Mouse (Mus musculus): ENCODE results near the gene Pax6. TPM values are rescaled to one million over a fixed set of nuclear protein-coding genes. Genes with fewer than 3 reads are reported as not detected.

The Pax6 gene
- polyA plus RNA-seq, 1 experiment from 2014 or later, result not detected

GRCm38 (mm10) chr2:105664996-105665395, 3.7 kb upstream of the Pax6 start:
- no peak overlapping the region for H3K27ac ChIP-seq (replicated peaks)
- no peak overlapping the region for H3K9ac ChIP-seq
- peaks cover 100% of the 10 kb centered on the region for H3K27me3 ChIP-seq
- WGBS (ENCODE audit: insufficient replicate concordance), result 10% methylated on average over 5 of the region's 5 CpGs
- no peak overlapping the region for H3K4me2 ChIP-seq
- H3K4me3 ChIP-seq (replicated peaks), result no peak overlapping the region
- ATAC-seq (ENCODE audit: insufficient read depth), result no peak
- H3K36me3 ChIP-seq (replicated peaks), result no peaks in the 10 kb centered on the region
- no peaks in the 10 kb centered on the region for H3K9me3 ChIP-seq (replicated peaks)
- peaks cover 9% of the 10 kb centered on the region for H3K4me1 ChIP-seq (replicated peaks)

- H3K36me3 ChIP-seq (replicated peaks), result no peaks in the 10 kb centered on the region
- peaks cover 100% of the 10 kb centered on the region for H3K27me3 ChIP-seq
- 15% methylated on average over 5 of the region's 5 CpGs for WGBS (ENCODE audit: insufficient replicate concordance)
- H3K4me2 ChIP-seq, result no peak overlapping the region
- no peak overlapping the region for H3K4me3 ChIP-seq (replicated peaks)
- no peak overlapping the region for H3K9ac ChIP-seq
- peaks cover 9% of the 10 kb centered on the region for H3K4me1 ChIP-seq (replicated peaks)
- no peaks in the 10 kb centered on the region for H3K9me3 ChIP-seq (replicated peaks)
- ATAC-seq (ENCODE audit: insufficient read depth), result no peak
- no peak overlapping the region for H3K27ac ChIP-seq (replicated peaks)
These were observed 3.0 kb upstream of the Pax6 start for GRCm38 (mm10) chr2:105665491-105666250.

GRCm38 (mm10) chr2:105666331-105666730, 2.4 kb upstream of the Pax6 start:
- Histone ChIP-seq H3K4me3 (replicated peaks) (no peak overlapping the region), H3K4me2 (no peak overlapping the region), H3K27ac (replicated peaks) (no peak overlapping the region), H3K4me1 (replicated peaks) (peaks cover 9% of the 10 kb centered on the region), H3K9me3 (replicated peaks) (no peaks in the 10 kb centered on the region), H3K9ac (no peak overlapping the region), H3K36me3 (replicated peaks) (no peaks in the 10 kb centered on the region), H3K27me3 (peaks cover 100% of the 10 kb centered on the region)
- under 1% methylated on average over 6 of the region's 6 CpGs for WGBS (ENCODE audit: insufficient replicate concordance)
- ATAC-seq (ENCODE audit: insufficient read depth), result no peak

GRCm38 (mm10) chr2:105666763-105667625, 1.7 kb upstream of the Pax6 start:
- no peaks in the 10 kb centered on the region for H3K36me3 ChIP-seq (replicated peaks)
- H3K4me1 ChIP-seq (replicated peaks), result peaks cover 9% of the 10 kb centered on the region
- H3K27ac ChIP-seq (replicated peaks), result no peak overlapping the region
- H3K4me2 ChIP-seq, result no peak overlapping the region
- peaks cover 100% of the 10 kb centered on the region for H3K27me3 ChIP-seq
- no peaks in the 10 kb centered on the region for H3K9me3 ChIP-seq (replicated peaks)
- H3K4me3 ChIP-seq (replicated peaks), result no peak overlapping the region
- 1% methylated on average over 41 of the region's 41 CpGs for WGBS (ENCODE audit: insufficient replicate concordance)
- no peak overlapping the region for H3K9ac ChIP-seq
- no peak for ATAC-seq (ENCODE audit: insufficient read depth)

GRCm38 (mm10) chr2:105667626-105667950, 1.1 kb upstream of the Pax6 start:
- no peaks in the 10 kb centered on the region for H3K36me3 ChIP-seq (replicated peaks)
- H3K9ac ChIP-seq, result no peak overlapping the region
- peaks cover 100% of the 10 kb centered on the region for H3K27me3 ChIP-seq
- WGBS (ENCODE audit: insufficient replicate concordance), result under 1% methylated on average over 11 of the region's 11 CpGs
- ATAC-seq (ENCODE audit: insufficient read depth), result no peak
- no peak overlapping the region for H3K27ac ChIP-seq (replicated peaks)
- no peaks in the 10 kb centered on the region for H3K9me3 ChIP-seq (replicated peaks)
- H3K4me1 ChIP-seq (replicated peaks), result peaks cover 13% of the 10 kb centered on the region
- no peak overlapping the region for H3K4me2 ChIP-seq
- no peak overlapping the region for H3K4me3 ChIP-seq (replicated peaks)

GRCm38 (mm10) chr2:105669371-105669861, 716 bp downstream of the Pax6 start:
- no peak overlapping the region for H3K4me3 ChIP-seq (replicated peaks)
- 1% methylated on average over 35 of the region's 35 CpGs for WGBS (ENCODE audit: insufficient replicate concordance)

GRCm38 (mm10) chr2:105669881-105670730, 1.4 kb downstream of the Pax6 start:
- Histone ChIP-seq H3K9ac (no peak overlapping the region), H3K27me3 (peaks cover 100% of the 10 kb centered on the region), H3K27ac (replicated peaks) (no peak overlapping the region), H3K9me3 (replicated peaks) (no peaks in the 10 kb centered on the region), H3K4me1 (replicated peaks) (peaks cover 26% of the 10 kb centered on the region), H3K36me3 (replicated peaks) (no peaks in the 10 kb centered on the region), H3K4me2 (no peak overlapping the region), H3K4me3 (replicated peaks) (no peak overlapping the region)
- WGBS (ENCODE audit: insufficient replicate concordance), result 2% methylated on average over 29 of the region's 29 CpGs
- ATAC-seq (ENCODE audit: insufficient read depth), result no peak

More at GRCm38 (mm10) chr2:105669371-105669861, 716 bp downstream of the Pax6 start:
- Histone ChIP-seq H3K4me1 (replicated peaks) (peaks cover 19% of the 10 kb centered on the region), H3K36me3 (replicated peaks) (no peaks in the 10 kb centered on the region), H3K27ac (replicated peaks) (no peak overlapping the region), H3K9ac (no peak overlapping the region), H3K27me3 (peaks cover 100% of the 10 kb centered on the region), H3K4me2 (no peak overlapping the region), H3K9me3 (replicated peaks) (no peaks in the 10 kb centered on the region)
- no peak for ATAC-seq (ENCODE audit: insufficient read depth)

- no peaks in the 10 kb centered on the region for H3K36me3 ChIP-seq (replicated peaks)
- no peak overlapping the region for H3K4me2 ChIP-seq
- no peak overlapping the region for H3K27ac ChIP-seq (replicated peaks)
- no peaks in the 10 kb centered on the region for H3K9me3 ChIP-seq (replicated peaks)
- under 1% methylated on average over 6 of the region's 6 CpGs for WGBS (ENCODE audit: insufficient replicate concordance)
- H3K4me1 ChIP-seq (replicated peaks), result peaks cover 32% of the 10 kb centered on the region
- H3K9ac ChIP-seq, result no peak overlapping the region
- H3K4me3 ChIP-seq (replicated peaks), result no peak overlapping the region
- H3K27me3 ChIP-seq, result peaks cover 100% of the 10 kb centered on the region
- no peak for ATAC-seq (ENCODE audit: insufficient read depth)
These were observed 2.0 kb downstream of the Pax6 start for GRCm38 (mm10) chr2:105670731-105671095.

GRCm38 (mm10) chr2:105671116-105671797, 2.6 kb downstream of the Pax6 start:
- H3K4me1 ChIP-seq (replicated peaks), result peaks cover 37% of the 10 kb centered on the region

GRCm38 (mm10) chr2:105671798-105672595, 3.3 kb downstream of the Pax6 start:
- no peak overlapping the region for H3K4me3 ChIP-seq (replicated peaks)
- ATAC-seq (ENCODE audit: insufficient read depth), result no peak
- no peak overlapping the region for H3K4me2 ChIP-seq
- 1% methylated on average over 25 of the region's 25 CpGs for WGBS (ENCODE audit: insufficient replicate concordance)
- no peak overlapping the region for H3K9ac ChIP-seq
- H3K36me3 ChIP-seq (replicated peaks), result no peaks in the 10 kb centered on the region
- peaks cover 100% of the 10 kb centered on the region for H3K27me3 ChIP-seq
- no peaks in the 10 kb centered on the region for H3K9me3 ChIP-seq (replicated peaks)
- no peak overlapping the region for H3K27ac ChIP-seq (replicated peaks)
- peaks cover 41% of the 10 kb centered on the region for H3K4me1 ChIP-seq (replicated peaks)

More at GRCm38 (mm10) chr2:105671116-105671797, 2.6 kb downstream of the Pax6 start:
- H3K27ac ChIP-seq (replicated peaks), result no peak overlapping the region
- no peaks in the 10 kb centered on the region for H3K9me3 ChIP-seq (replicated peaks)
- no peaks in the 10 kb centered on the region for H3K36me3 ChIP-seq (replicated peaks)
- WGBS (ENCODE audit: insufficient replicate concordance), result 1% methylated on average over 9 of the region's 9 CpGs
- no peak overlapping the region for H3K9ac ChIP-seq
- H3K27me3 ChIP-seq, result peaks cover 100% of the 10 kb centered on the region
- H3K4me3 ChIP-seq (replicated peaks), result no peak overlapping the region
- H3K4me2 ChIP-seq, result no peak overlapping the region
- ATAC-seq (ENCODE audit: insufficient read depth), result no peak

Data from liver, embryonic 15.5 days (tissue).